Mouse (Mus musculus) CH12.LX (cell line): ENCODE data around the gene Nek1. TPM values are rescaled to one million over a fixed set of nuclear protein-coding genes. Genes with fewer than 3 reads are reported as not detected.

ENCODE experiments used
- DNase-seq: peaks from one replicate; pipeline ENCODE4 v3.0.0-alpha.2; 2013; ENCODE audit errors: extremely low read depth
- H3K27ac ChIP-seq: 2 replicates; pipeline ENCODE4 v1.5.1; 2012; ENCODE audit warnings: low read depth, mild to moderate bottlenecking, control low read depth, moderate library complexity; ENCODE audit not compliant: insufficient read depth
- H3K27me3 ChIP-seq: replicated peaks from 2 replicates; pipeline ENCODE3; 2012; ENCODE audit warnings: inconsistent platforms
- H3K36me3 ChIP-seq, 2 experiments: replicated peaks in 1 of 2; 2 replicates each; pipeline versions ENCODE3 to v1.6.1; 2012; ENCODE audit warnings: inconsistent platforms in 1 of 2, low read length in 1 of 2, mild to moderate bottlenecking in 1 of 2, mixed read lengths in 1 of 2, moderate library complexity in 1 of 2; ENCODE audit not compliant: control insufficient read depth in 1 of 2, insufficient read depth in 1 of 2
- H3K4me1 ChIP-seq, 2 experiments: 2 replicates each; pipeline ENCODE4 v1.6.1; 2012; ENCODE audit warnings: inconsistent platforms in 1 of 2, moderate library complexity in 1 of 2; ENCODE audit not compliant: insufficient read depth in 2 of 2, control insufficient read depth in 1 of 2
- H3K4me2 ChIP-seq: 2 replicates; pipeline ENCODE4 v1.6.1; 2012; ENCODE audit warnings: low read depth, mild to moderate bottlenecking, control low read depth; ENCODE audit not compliant: poor library complexity, insufficient read depth, severe bottlenecking
- H3K4me3 ChIP-seq, 3 experiments: fragments of 150-350 bp in 1 of 3; sonication (generic) in 1 of 3; replicated peaks in 1 of 3; 2 replicates each; pipeline versions ENCODE3 to v1.5.1; 2011 to 2012; ENCODE audit warnings: low read depth in 2 of 3, low read length in 2 of 3, mild to moderate bottlenecking in 2 of 3, moderate library complexity in 2 of 3, control low read depth in 1 of 3, improper control_type of control experiment in 1 of 3, inconsistent platforms in 1 of 3, mixed read lengths in 1 of 3; ENCODE audit not compliant: poor library complexity in 1 of 3
- H3K79me2 ChIP-seq: replicated peaks from 2 replicates; pipeline ENCODE4 v1.6.1; 2012; ENCODE audit warnings: mild to moderate bottlenecking, moderate library complexity; ENCODE audit not compliant: control insufficient read depth, poor library complexity, insufficient read depth, severe bottlenecking; ENCODE audit errors: extremely low read depth
- H3K9ac ChIP-seq: 2 replicates; pipeline ENCODE4 v1.6.1; 2012; ENCODE audit warnings: low read depth, mild to moderate bottlenecking, control low read depth, moderate library complexity; ENCODE audit not compliant: insufficient read depth
- H3K9me3 ChIP-seq: replicated peaks from 2 replicates; pipeline ENCODE3; 2012; ENCODE audit warnings: low read length, inconsistent platforms, mixed read lengths
- BHLHE40 ChIP-seq: IDR thresholded peaks from 2 replicates; pipeline ENCODE4 v1.6.1; 2011; ENCODE audit warnings: mild to moderate bottlenecking, low read depth, low read length, improper control_type of control experiment
- CHD1 ChIP-seq: IDR thresholded peaks from 2 replicates; pipeline ENCODE4 v1.6.1; 2012; ENCODE audit warnings: low read depth, low read length, improper control_type of control experiment, inconsistent platforms
- ELF1 ChIP-seq: IDR thresholded peaks from 2 replicates; pipeline ENCODE4 v1.6.1; 2014; ENCODE audit warnings: low read depth, mild to moderate bottlenecking, inconsistent platforms, low read length, improper control_type of control experiment
- IRF4 ChIP-seq: IDR thresholded peaks from 2 replicates; pipeline ENCODE4 v1.6.1; 2014; ENCODE audit warnings: low read depth, mild to moderate bottlenecking, inconsistent platforms, low read length, improper control_type of control experiment
- JUN ChIP-seq: IDR thresholded peaks from 2 replicates; pipeline ENCODE4 v1.6.1; 2011; ENCODE audit warnings: low read depth, mild to moderate bottlenecking, low read length, improper control_type of control experiment, moderate library complexity; ENCODE audit not compliant: insufficient read depth
- JUND ChIP-seq: conservative IDR thresholded peaks from 2 replicates; pipeline ENCODE4 v1.6.1; 2011; ENCODE audit warnings: low read depth, low read length, improper control_type of control experiment
- MAFK ChIP-seq: IDR thresholded peaks from 2 replicates; pipeline ENCODE4 v1.6.1; 2011; ENCODE audit warnings: low read length, improper control_type of control experiment; ENCODE audit not compliant: insufficient replicate concordance
- MYC ChIP-seq: IDR thresholded peaks from 2 replicates; pipeline ENCODE4 v1.6.1; 2011; ENCODE audit warnings: low read depth, mild to moderate bottlenecking, improper control_type of control experiment, low read length
- POLR2A ChIP-seq: IDR thresholded peaks from 2 replicates; pipeline ENCODE4 v1.6.1; 2011; ENCODE audit warnings: low read depth, mild to moderate bottlenecking, improper control_type of control experiment, low read length
- RAD21 ChIP-seq: IDR thresholded peaks from 2 replicates; pipeline ENCODE4 v1.6.1; 2011; ENCODE audit warnings: low read depth, mild to moderate bottlenecking, low read length, improper control_type of control experiment, moderate library complexity
- SIN3A ChIP-seq: IDR thresholded peaks from 2 replicates; pipeline ENCODE4 v1.6.1; 2012; ENCODE audit warnings: low read length, improper control_type of control experiment, inconsistent platforms
- TBP ChIP-seq: conservative IDR thresholded peaks from 2 replicates; pipeline ENCODE4 v1.6.1; 2011; ENCODE audit warnings: low read depth, low read length, improper control_type of control experiment
- USF1 ChIP-seq: IDR thresholded peaks from 2 replicates; pipeline ENCODE4 v1.6.1; 2014; ENCODE audit warnings: low read depth, mild to moderate bottlenecking, inconsistent platforms, low read length, improper control_type of control experiment
- USF2 ChIP-seq: conservative IDR thresholded peaks from 2 replicates; pipeline ENCODE4 v1.6.1; 2011; ENCODE audit warnings: low read depth, low read length, improper control_type of control experiment
- ZC3H11A ChIP-seq: IDR thresholded peaks from 2 replicates; pipeline ENCODE4 v1.6.1; 2012; ENCODE audit warnings: low read depth, mild to moderate bottlenecking, inconsistent platforms, low read length, improper control_type of control experiment
- ZMIZ1 ChIP-seq: IDR thresholded peaks from 2 replicates; pipeline ENCODE4 v1.6.1; 2012; ENCODE audit warnings: low read depth, mild to moderate bottlenecking, inconsistent platforms, low read length, improper control_type of control experiment
- dilution Hi-C: fragments of 300-500 bp; cut with MboI; formaldehyde crosslinking; loops from 2 replicates; pipeline ENCODE4 v1.14.3; 2020; ENCODE audit warnings: low sequenced_read_pairs; ENCODE audit not compliant: extremely low pct_unique_long_range_greater_than_20kb, extremely low pct_ligation_motif_present
- in situ Hi-C: fragments of 300-500 bp; cut with MboI; formaldehyde crosslinking; loops from 3 replicates; pipeline ENCODE4 v1.14.3; 2019; ENCODE audit warnings: low sequenced_read_pairs, low pct_ligation_motif_present, low pct_unique_long_range_greater_than_20kb, mixed read lengths
- polyA plus RNA-seq: library from polyadenylated mRNA; unstranded; fragments of >175 nt; gene quantifications from 2 replicates; pipeline ENCODE4 v1.2.1, GENCODE M21; 2012; ENCODE audit warnings: low read depth; ENCODE audit not compliant: insufficient read length
- total RNA-seq, 2 experiments: library from RNA; depleted of rRNA; stranded (reverse); fragments of 300-350 nt in 1 of 2; fragments of >200 nt in 1 of 2; gene quantifications; 2 replicates each; pipeline ENCODE4 v1.2.3; 2012 to 2014

Gene Nek1
- total and polyA plus RNA-seq, 3 experiments: 7.7 to 9.2 (median 9.1) TPM

DNA sequence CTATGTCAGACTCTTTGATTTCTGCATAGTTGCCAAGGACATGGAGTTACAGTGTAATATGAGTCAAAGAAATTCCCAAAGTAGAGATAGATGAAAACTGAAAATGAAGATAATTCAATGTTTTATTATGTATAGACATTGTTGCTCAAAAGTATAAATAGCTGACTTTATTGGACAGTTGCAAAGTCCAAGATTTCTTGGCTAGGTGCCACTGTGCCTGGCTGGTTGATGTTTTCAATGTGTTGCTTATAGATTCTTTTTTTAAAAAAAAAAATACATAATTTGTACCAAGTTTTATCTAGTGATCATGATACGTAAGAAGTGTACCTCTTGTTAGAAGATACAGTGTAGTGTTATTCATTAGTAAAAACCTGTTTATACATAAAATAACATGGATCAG, 53.8 kb downstream of the Nek1 start:
- H3K36me3 ChIP-seq: peaks cover 0 to 24% of the 10 kb centered on the region in 2 experiments
- no peak for TF ChIP-seq RAD21
- TF ChIP-seq MYC: no peak
- no peak for TF ChIP-seq TBP
- no peak for TF ChIP-seq POLR2A
- TF ChIP-seq SIN3A: no peak
- TF ChIP-seq MAFK: no peak
- TF ChIP-seq ZMIZ1: no peak
- no peak for TF ChIP-seq IRF4
- TF ChIP-seq BHLHE40: no peak
- no peak for TF ChIP-seq ELF1
- TF ChIP-seq USF2: no peak
- no peak for TF ChIP-seq ZC3H11A
- no peak for TF ChIP-seq CHD1
- no peaks in the 10 kb centered on the region for H3K79me2 ChIP-seq
- no peak for DNase-seq
- H3K27ac ChIP-seq: no peak overlapping the region
- no peak overlapping the region for H3K9ac ChIP-seq
- in situ Hi-C loops: no loop called here
- H3K4me2 ChIP-seq: no peak overlapping the region
- no peak overlapping the region for H3K4me3 ChIP-seq
- H3K9me3 ChIP-seq: no peaks in the 10 kb centered on the region
- H3K4me1 ChIP-seq: no peaks in the 10 kb centered on the region
- dilution Hi-C loops: no loop called here
- no peaks in the 10 kb centered on the region for H3K27me3 ChIP-seq

GRCm38 (mm10) chr8:61053017-61053416, 60.0 kb downstream of the Nek1 start:
- no peak overlapping the region for H3K9ac ChIP-seq
- DNase-seq: no peak
- in situ Hi-C loops: loop anchor here (25.0 kb wide), 2 partner anchors 441 to 459 kb away; no protein-coding TSS in a partner anchor
- H3K27me3 ChIP-seq: no peaks in the 10 kb centered on the region
- TF ChIP-seq MYC: no peak
- no peak for TF ChIP-seq BHLHE40
- no peak for TF ChIP-seq CHD1
- no peak for TF ChIP-seq IRF4
- no peak for TF ChIP-seq USF1
- TF ChIP-seq JUND: no peak
- TF ChIP-seq JUN: no peak
- TF ChIP-seq, all 38 proteins: peak for 0
- Histone ChIP-seq H3K27ac (no peak overlapping the region), H3K9me3 (no peaks in the 10 kb centered on the region), H3K4me1 (no peaks in the 10 kb centered on the region), H3K4me2 (no peak overlapping the region), H3K4me3 (no peak overlapping the region), H3K36me3 (peaks cover 0 to 25% of the 10 kb centered on the region in 2 experiments), H3K79me2 (no peaks in the 10 kb centered on the region)
- dilution Hi-C loops: no loop called here
